ENCODE assay signal across 19 mouse cellular contexts in the genomic region with DNA sequence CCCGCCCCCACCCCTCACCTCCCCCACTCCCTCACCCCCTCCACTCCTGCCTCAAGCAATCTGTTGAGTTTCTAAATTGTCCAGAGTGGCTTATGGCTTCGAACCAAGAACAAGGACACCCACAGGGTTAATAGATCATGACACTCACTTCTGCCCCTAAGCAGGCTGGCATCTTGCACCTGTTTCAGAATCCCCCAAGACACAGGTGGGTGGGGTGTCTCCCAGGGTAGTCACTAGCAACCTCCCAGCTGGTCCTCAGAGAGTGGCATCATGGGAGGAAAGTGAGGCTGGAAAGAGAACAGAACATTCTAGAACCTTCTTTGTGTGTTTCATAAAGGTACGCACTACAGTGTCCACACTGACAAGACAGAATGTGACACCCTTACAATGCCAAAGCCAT. TPM values are rescaled to one million over a fixed set of nuclear protein-coding genes. Genes with fewer than 3 reads are reported as not detected.
DNase-seq lines count a peak whose midpoint lies in the region; ATAC-seq and TF ChIP-seq lines count a peak whose summit lies in the region.
"Had no signal": no experiment of that assay in that cellular context is flagged by ENCODE, and none has a peak within 500 bp of the region (broad histone marks: within the 10 kb centered on the region; RNA-seq: fewer than 3 reads in every experiment).

No protein-coding gene starts in this region.

- WGBS in hindbrain, postnatal 0 days: 57% methylated on average over 3 of the region's 3 CpGs
- 66% methylated on average over 3 of the region's 3 CpGs for WGBS in hindbrain, embryonic 11.5 days
- 74% methylated on average over 3 of the region's 3 CpGs for WGBS in liver, embryonic 12.5 days (ENCODE audit: insufficient replicate concordance)

- H3K4me2 ChIP-seq in hindbrain, postnatal 0 days (ENCODE audit: low read depth, low read length): no peak overlapping the region
- H3K4me2 ChIP-seq in hindbrain, embryonic 11.5 days (replicated peaks; ENCODE audit: low read depth, low read length): no peak overlapping the region
- H3K4me2 ChIP-seq in liver, embryonic 12.5 days: no peak overlapping the region

- ATAC-seq in hindbrain, postnatal 0 days: no peak
- ATAC-seq in hindbrain, embryonic 11.5 days (ENCODE audit: low FRiP score): no peak
- ATAC-seq in CD4-positive, CD25-positive, alpha-beta regulatory T cell, adult 4 months: peak; percentile 7
- ATAC-seq in liver, embryonic 12.5 days: no peak

- H3K9ac ChIP-seq in hindbrain, postnatal 0 days (replicated peaks; ENCODE audit: low read length): no peak overlapping the region
- no peak overlapping the region for H3K9ac ChIP-seq in hindbrain, embryonic 11.5 days (ENCODE audit: low read depth, low read length)
- no peak overlapping the region for H3K9ac ChIP-seq in liver, embryonic 12.5 days
- H3K9ac ChIP-seq: embryonic facial prominence, embryonic 12.5 days; lung, embryonic 14.5 days; neural tube, embryonic 13.5 days had no signal

- no peaks in the 10 kb centered on the region for H3K36me3 ChIP-seq in hindbrain, postnatal 0 days (ENCODE audit: insufficient read depth, low read length)
- no peaks in the 10 kb centered on the region for H3K36me3 ChIP-seq in hindbrain, embryonic 11.5 days (ENCODE audit: control insufficient read depth, insufficient read depth, low read length)
- no peaks in the 10 kb centered on the region for H3K36me3 ChIP-seq in splenic B cell, adult 2 months (ENCODE audit: control insufficient read depth, insufficient read depth, low read length, poor library complexity, severe bottlenecking)
- H3K36me3 ChIP-seq in liver, embryonic 12.5 days: no peaks in the 10 kb centered on the region
- H3K36me3 ChIP-seq: embryonic facial prominence, embryonic 12.5 days; heart, embryonic 13.5 days; neural tube, embryonic 13.5 days had no signal

- peaks cover 3% of the 10 kb centered on the region; the same call in 1 of the 2 replicates for H3K4me1 ChIP-seq in hindbrain, postnatal 0 days (ENCODE audit: insufficient read depth, low read length)
- H3K4me1 ChIP-seq in hindbrain, embryonic 11.5 days (replicated peaks; ENCODE audit: control insufficient read depth, insufficient read depth, low read length): peaks cover 2% of the 10 kb centered on the region; the same call in 1 of the 2 replicates
- peaks cover 27% of the 10 kb centered on the region for H3K4me1 ChIP-seq in liver, embryonic 12.5 days

- no peaks in the 10 kb centered on the region for H3K9me3 ChIP-seq in hindbrain, postnatal 0 days (ENCODE audit: low read length)
- no peaks in the 10 kb centered on the region for H3K9me3 ChIP-seq in hindbrain, embryonic 11.5 days (ENCODE audit: control insufficient read depth, low read length)
- no peaks in the 10 kb centered on the region for H3K9me3 ChIP-seq in liver, embryonic 12.5 days (replicated peaks)
- H3K9me3 ChIP-seq: embryonic facial prominence, embryonic 12.5 days; heart, embryonic 13.5 days; neural tube, embryonic 13.5 days had no signal

- intact Hi-C loops in heart, postnatal 10 days (cut with DNase I): no loop called here

- H3K27me3 ChIP-seq in hindbrain, postnatal 0 days (ENCODE audit: insufficient read depth, low read length): peaks cover 19% of the 10 kb centered on the region; the same call in 1 of the 2 replicates
- H3K27me3 ChIP-seq in hindbrain, embryonic 11.5 days (ENCODE audit: control insufficient read depth, insufficient read depth, low read length): peaks cover 34% of the 10 kb centered on the region
- H3K27me3 ChIP-seq in splenic B cell, adult 2 months (ENCODE audit: control insufficient read depth, insufficient read depth, low read length, poor library complexity, severe bottlenecking): no peaks in the 10 kb centered on the region
- H3K27me3 ChIP-seq in liver, embryonic 12.5 days (replicated peaks): peaks cover 83% of the 10 kb centered on the region

- TF ChIP-seq CTCF in hindbrain, postnatal 0 days (IDR thresholded peaks at IDR 0.05; ENCODE audit: low read depth): no peak

- DNase-seq in hindbrain, postnatal 0 days (ENCODE audit: low spot score): peak; percentile 40
- DNase-seq in hindbrain, embryonic 11.5 days (ENCODE audit: low spot score): no peak
- peak; percentile 47 for DNase-seq in splenic B cell, adult 2 months (ENCODE audit: low read depth, low spot score)
- DNase-seq in thymus, postnatal 36 days: peak; percentile 63 to 81
- no peak for DNase-seq in heart, postnatal 10 days
- DNase-seq: adrenal gland, adult 2 months; cerebellum, adult 9-10 months; gastrocnemius, postnatal 14 days; heart, adult 18-20 months; kidney, adult 2 months; lung, postnatal 4 days; right cerebral cortex, postnatal 14 days had no signal

- no peak overlapping the region for H3K27ac ChIP-seq in hindbrain, postnatal 0 days
- H3K27ac ChIP-seq in hindbrain, embryonic 11.5 days (ENCODE audit: low read depth, low read length): no peak overlapping the region
- no peak overlapping the region for H3K27ac ChIP-seq in liver, embryonic 12.5 days
- H3K27ac ChIP-seq: embryonic facial prominence, embryonic 12.5 days; heart, embryonic 13.5 days; left cerebral cortex, adult 2 months; neural tube, embryonic 13.5 days had no signal

- no peak overlapping the region for H3K4me3 ChIP-seq in hindbrain, postnatal 0 days (ENCODE audit: low read length)
- no peak overlapping the region for H3K4me3 ChIP-seq in hindbrain, embryonic 11.5 days (ENCODE audit: low read depth, low read length)
- no peak overlapping the region for H3K4me3 ChIP-seq in liver, embryonic 12.5 days
- H3K4me3 ChIP-seq: left cerebral cortex, adult 2 months had no signal

RNA-seq across cellular contexts. Expression of gene Cd247, which starts 55.1 kb away (rescaled TPM):
- total RNA-seq in hindbrain, postnatal 0 days (2014; rRNA removed): not detected in 2 replicates
- 0.39 and 0.55 TPM in 2 replicates for polyA plus RNA-seq in hindbrain, postnatal 0 days (2015; fragmentation: Nextera tagmentation; extraction: Ambion mirVana)
- 0.88 and 1.3 TPM in 2 replicates for polyA plus RNA-seq in hindbrain, embryonic 11.5 days (2014; fragmentation: Nextera tagmentation; extraction: Ambion mirVana)
- polyA plus RNA-seq in CD4-positive, CD25-positive, alpha-beta regulatory T cell, adult 4 months (2017; shearing (Covaris generic)): 100 to 1,000 TPM; 443 to 540 TPM
- total RNA-seq in heart, postnatal 10 days (2021): 1 to 10 TPM; 1.7 TPM
- polyA plus RNA-seq in liver, embryonic 12.5 days (2016; fragmentation: Nextera tagmentation; extraction: Ambion mirVana): 0.23 and 0.32 TPM in 2 replicates
- total RNA-seq: left cerebral cortex, adult 2 months had no signal

Comparison
In these comparisons a context has a peak if more than half of its experiments do, and no peak if none do; other contexts are left out.
1. DNase-seq: peak in hindbrain, postnatal 0 days (single experiment), splenic B cell, adult 2 months (single experiment) and thymus, postnatal 36 days (2 of 2); none in hindbrain, embryonic 11.5 days (single experiment) and heart, postnatal 10 days (0 of 2).
2. RNA of gene Cd247, which starts 55.1 kb away (polyA plus RNA-seq): 443 to 540 TPM in CD4-positive, CD25-positive, alpha-beta regulatory T cell, adult 4 months; 0.88 to 1.3 TPM in hindbrain, embryonic 11.5 days, 0.39 to 0.55 TPM in hindbrain, postnatal 0 days and 0.23 to 0.32 TPM in liver, embryonic 12.5 days; every median in the first group is over 100 times any median in the second.